Mouse (Mus musculus) kidney, postnatal 0 days (tissue): Measurements from ENCODE around the gene Treml2. TPM values are rescaled to one million over a fixed set of nuclear protein-coding genes. Genes with fewer than 3 reads are reported as not detected.

Experiments used
- ATAC-seq: fragments of 200-750 bp; cut with Nextera tagmentation; replicated peaks from 2 replicates; pipeline ENCODE4 v1.8.0; 2017; ENCODE audit warnings: low read depth, moderate number of reproducible peaks, moderate TSS enrichment, moderate library complexity; ENCODE audit not compliant: low FRiP score
- DNase-seq: peaks from one replicate; pipeline ENCODE4 v3.0.0-alpha.2; 2016; ENCODE audit warnings: low spot score
- H3K27ac ChIP-seq: fragments of 300-500 bp; sonication (generic); 2 replicates; pipeline ENCODE4 v1.5.1; 2014; ENCODE audit warnings: mild to moderate bottlenecking
- H3K27me3 ChIP-seq: fragments of 300-500 bp; sonication (generic); 2 replicates; pipeline ENCODE4 v1.6.1; 2014; ENCODE audit warnings: low read length, mixed read lengths; ENCODE audit not compliant: insufficient read depth
- H3K36me3 ChIP-seq: fragments of 300-500 bp; sonication (generic); 2 replicates; pipeline ENCODE4 v1.6.1; 2014; ENCODE audit warnings: low read length, mixed read lengths; ENCODE audit not compliant: insufficient read depth
- H3K4me1 ChIP-seq: fragments of 300-500 bp; sonication (generic); replicated peaks from 2 replicates; pipeline ENCODE4 v1.6.1; 2014; ENCODE audit warnings: antibody characterized with exemption, low read length, mixed read lengths; ENCODE audit not compliant: insufficient read depth
- H3K4me2 ChIP-seq: fragments of 300-500 bp; sonication (generic); 2 replicates; pipeline ENCODE4 v1.6.1; 2014; ENCODE audit warnings: mild to moderate bottlenecking, low read length, moderate library complexity, mixed read lengths
- H3K4me3 ChIP-seq: fragments of 300-500 bp; sonication (generic); replicated peaks from 2 replicates; pipeline ENCODE4 v1.5.1; 2014; ENCODE audit warnings: low read depth, low read length
- H3K9ac ChIP-seq: fragments of 300-500 bp; sonication (generic); 2 replicates; pipeline ENCODE4 v1.6.1; 2014; ENCODE audit warnings: low read depth, low read length
- H3K9me3 ChIP-seq: fragments of 300-500 bp; sonication (generic); replicated peaks from 2 replicates; pipeline ENCODE4 v1.6.1; 2016; ENCODE audit warnings: low read length, inconsistent platforms, mixed read lengths
- CTCF ChIP-seq: IDR thresholded peaks from 2 replicates; pipeline ENCODE4 v1.5.1; 2016; ENCODE audit warnings: antibody characterized with exemption, low read depth, mild to moderate bottlenecking, moderate library complexity
- WGBS: fragments of 180-500 bp; shearing (Covaris S2); extraction: QIAGEN DNeasy Blood & Tissue Kit; methylation state at CpG from one replicate; pipeline ENCODE4 v1.1.7; 2014; 5-methylcytosine and 5-hydroxymethylcytosine counted together
- polyA plus RNA-seq: library from polyadenylated mRNA; unstranded; fragments of >200 nt; fragmentation: Nextera tagmentation; extraction: Ambion mirVana; gene quantifications from 2 replicates; pipeline ENCODE4 v1.2.1, GENCODE M21; 2015

The Treml2 gene
- polyA plus RNA-seq, 1 experiment from 2014 or later: 0.11 TPM

GRCm38 (mm10) chr17:48266138-48266537 lies 33.2 kb upstream of the Treml2 start:
- ATAC-seq: no peak
- Histone ChIP-seq H3K27me3 (no peaks in the 10 kb centered on the region), H3K27ac (no peak overlapping the region), H3K36me3 (no peaks in the 10 kb centered on the region), H3K4me2 (no peak overlapping the region), H3K9ac (no peak overlapping the region), H3K9me3 (no peaks in the 10 kb centered on the region), H3K4me3 (no peak overlapping the region), H3K4me1 (no peaks in the 10 kb centered on the region)
- TF ChIP-seq CTCF: no peak
- DNase-seq: no peak
- WGBS: 13% methylated on average over 2 of the region's 2 CpGs

GRCm38 (mm10) chr17:48266610-48267304 lies 32.5 kb upstream of the Treml2 start:
- H3K9me3 ChIP-seq: no peaks in the 10 kb centered on the region
- H3K4me3 ChIP-seq: no peak overlapping the region
- H3K36me3 ChIP-seq: no peaks in the 10 kb centered on the region
- H3K27ac ChIP-seq: no peak overlapping the region
- no peak overlapping the region for H3K9ac ChIP-seq
- H3K27me3 ChIP-seq: no peaks in the 10 kb centered on the region
- WGBS: 29% methylated on average over 2 of the region's 2 CpGs
- DNase-seq: no peak
- H3K4me1 ChIP-seq: no peaks in the 10 kb centered on the region
- no peak overlapping the region for H3K4me2 ChIP-seq
- no peak for ATAC-seq
- no peak for TF ChIP-seq CTCF

GRCm38 (mm10) chr17:48267591-48267990 lies 31.7 kb upstream of the Treml2 start:
- no peaks in the 10 kb centered on the region for H3K36me3 ChIP-seq
- ATAC-seq: no peak
- no peak overlapping the region for H3K9ac ChIP-seq
- DNase-seq: no peak
- no peaks in the 10 kb centered on the region for H3K9me3 ChIP-seq
- no peak for TF ChIP-seq CTCF
- no peaks in the 10 kb centered on the region for H3K27me3 ChIP-seq
- WGBS: 89% methylated on average over 1 of the region's 1 CpGs
- H3K4me3 ChIP-seq: no peak overlapping the region
- no peaks in the 10 kb centered on the region for H3K4me1 ChIP-seq
- no peak overlapping the region for H3K27ac ChIP-seq
- no peak overlapping the region for H3K4me2 ChIP-seq

- no peaks in the 10 kb centered on the region for H3K36me3 ChIP-seq
- no peak for DNase-seq
- H3K9ac ChIP-seq: no peak overlapping the region
- no peak overlapping the region for H3K4me3 ChIP-seq
- ATAC-seq: no peak
- no peaks in the 10 kb centered on the region for H3K9me3 ChIP-seq
- H3K27ac ChIP-seq: no peak overlapping the region
- H3K4me2 ChIP-seq: no peak overlapping the region
- no peaks in the 10 kb centered on the region for H3K27me3 ChIP-seq
- H3K4me1 ChIP-seq: no peaks in the 10 kb centered on the region
- no peak for TF ChIP-seq CTCF
These were observed 31.0 kb upstream of the Treml2 start for GRCm38 (mm10) chr17:48268276-48268675.

- Histone ChIP-seq H3K9me3 (no peaks in the 10 kb centered on the region), H3K36me3 (no peaks in the 10 kb centered on the region), H3K9ac (no peak overlapping the region), H3K4me3 (no peak overlapping the region), H3K27me3 (no peaks in the 10 kb centered on the region), H3K4me2 (no peak overlapping the region), H3K27ac (no peak overlapping the region), H3K4me1 (no peaks in the 10 kb centered on the region)
- 78% methylated on average over 4 of the region's 4 CpGs for WGBS
- no peak for DNase-seq
- ATAC-seq: no peak
- TF ChIP-seq CTCF: no peak
These were observed 29.5 kb upstream of the Treml2 start for GRCm38 (mm10) chr17:48269833-48270232.

- H3K27ac ChIP-seq: no peak overlapping the region
- no peak overlapping the region for H3K9ac ChIP-seq
- H3K4me2 ChIP-seq: no peak overlapping the region
- ATAC-seq (no peak), DNase-seq (no peak)
- H3K36me3 ChIP-seq: no peaks in the 10 kb centered on the region
- no peak for TF ChIP-seq CTCF
- no peaks in the 10 kb centered on the region for H3K9me3 ChIP-seq
- H3K27me3 ChIP-seq: no peaks in the 10 kb centered on the region
- no peak overlapping the region for H3K4me3 ChIP-seq
- 69% methylated on average over 5 of the region's 5 CpGs for WGBS
- H3K4me1 ChIP-seq: no peaks in the 10 kb centered on the region
These were observed 27.1 kb upstream of the Treml2 start for GRCm38 (mm10) chr17:48272158-48272557.

GRCm38 (mm10) chr17:48272598-48272997 lies 26.7 kb upstream of the Treml2 start:
- H3K9ac ChIP-seq: no peak overlapping the region
- no peak overlapping the region for H3K4me2 ChIP-seq
- no peaks in the 10 kb centered on the region for H3K27me3 ChIP-seq
- H3K9me3 ChIP-seq: no peaks in the 10 kb centered on the region
- no peak for ATAC-seq
- no peak for TF ChIP-seq CTCF
- WGBS: 86% methylated on average over 4 of the region's 4 CpGs
- H3K27ac ChIP-seq: no peak overlapping the region
- DNase-seq: no peak
- H3K4me3 ChIP-seq: no peak overlapping the region
- H3K36me3 ChIP-seq: no peaks in the 10 kb centered on the region
- H3K4me1 ChIP-seq: no peaks in the 10 kb centered on the region
